Mouse (Mus musculus) CH12.LX (cell line): ENCODE data around the gene Rep15.

Experiments used
- CTCF ChIP-seq, 2 experiments: IDR thresholded peaks in 1 of 2; conservative IDR thresholded peaks in 1 of 2; 2 replicates each; pipeline ENCODE4 v1.5.1; 2011 to 2012; ENCODE audit warnings: low read depth in 2 of 2, low read length in 2 of 2, improper control_type of control experiment in 1 of 2, inconsistent platforms in 1 of 2, mild to moderate bottlenecking in 1 of 2, moderate library complexity in 1 of 2
- KAT2A ChIP-seq: IDR thresholded peaks from 2 replicates; pipeline ENCODE4 v1.6.1; 2012; ENCODE audit warnings: low read length, improper control_type of control experiment, inconsistent platforms; ENCODE audit not compliant: insufficient replicate concordance
- NRF1 ChIP-seq: IDR thresholded peaks from 2 replicates; pipeline ENCODE4 v1.6.1; 2014; ENCODE audit warnings: low read depth, mild to moderate bottlenecking, inconsistent platforms, low read length, improper control_type of control experiment, moderate library complexity
- POLR2A ChIP-seq: IDR thresholded peaks from 2 replicates; pipeline ENCODE4 v1.6.1; 2011; ENCODE audit warnings: low read depth, mild to moderate bottlenecking, improper control_type of control experiment, low read length

DNA sequence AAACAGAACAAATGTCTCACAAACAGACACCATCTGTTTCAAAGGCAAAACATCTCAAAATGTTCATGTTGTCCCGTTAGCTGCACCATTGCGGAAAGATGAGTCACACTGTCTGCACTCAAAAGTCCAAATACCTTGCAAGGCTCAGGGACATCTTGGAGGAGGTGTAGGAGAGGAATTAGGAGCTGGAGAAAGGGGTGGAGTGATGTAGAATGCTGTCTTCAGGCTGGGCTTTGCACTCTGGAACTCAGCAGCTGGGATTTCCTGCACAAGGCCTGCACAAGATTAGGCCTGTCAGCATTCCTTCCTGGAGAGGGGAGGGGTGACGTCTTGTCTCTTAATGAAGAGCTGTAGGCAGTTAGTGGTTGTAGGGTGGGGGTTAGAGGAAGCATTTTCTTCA lies 47.8 kb upstream of the Rep15 start:
- TF ChIP-seq KAT2A (no peak), CTCF (conservative IDR thresholded peaks at IDR 0.05 in 1 of 2, IDR thresholded peaks at IDR 0.05 in 1 of 2; ENCODE audit: low read depth in 2 of 2, low read length in 2 of 2) (no peak), POLR2A (no peak), NRF1 (no peak)
